Mouse (Mus musculus): Measurements from ENCODE around the gene Ipo5. TPM values are rescaled to one million over a fixed set of nuclear protein-coding genes. Genes with fewer than 3 reads are reported as not detected.

The Ipo5 gene
- 50.0 TPM for polyA plus RNA-seq (2014; fragmentation: Illumina TruSeq; extraction: RNeasy Lipid Tissue Mini Kit (QIAGEN cat#74804); ENCODE audit: low read depth, low replicate concordance)

DNA sequence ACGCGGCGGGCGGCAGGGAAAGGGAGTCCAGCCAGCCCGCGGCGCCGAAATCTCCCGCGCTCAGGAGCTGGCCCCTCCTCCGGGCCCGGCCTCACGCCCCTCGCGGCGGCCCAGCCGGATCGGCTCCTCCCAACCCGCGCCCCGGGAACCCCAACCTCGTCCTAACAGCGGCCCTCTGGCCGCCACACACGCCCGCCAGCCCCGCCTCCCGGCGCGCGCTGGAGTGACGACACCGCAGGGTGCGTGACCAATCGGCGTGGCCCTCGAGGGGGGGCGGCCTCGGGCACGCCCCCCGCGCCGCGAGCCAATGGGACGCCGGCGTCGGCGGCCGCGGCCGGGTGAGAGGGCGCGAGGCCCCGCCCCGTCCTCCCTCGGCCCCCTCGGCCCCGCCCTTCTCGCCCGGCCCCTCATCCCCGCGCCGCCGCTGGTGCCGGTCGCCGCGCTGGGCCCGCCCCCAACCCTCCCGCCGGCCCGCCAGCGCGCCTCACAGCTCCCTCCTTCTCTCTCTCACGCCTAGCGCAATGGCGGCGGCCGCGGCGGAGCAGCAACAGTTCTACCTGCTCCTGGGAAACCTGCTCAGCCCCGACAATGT lies at the start of gene Ipo5:
Gene Ipo5 (plus strand): TSS at position 492 of the 592 bp plus-strand sequence.

Other genes with a start within 250 kb of the Ipo5 start
- gene Farp1, start 124.0 kb downstream of the Ipo5 start, polyA plus RNA-seq (2014; fragmentation: Illumina TruSeq; extraction: RNeasy Lipid Tissue Mini Kit (QIAGEN cat#74804); ENCODE audit: low read depth, low replicate concordance) = 22.0 TPM

Measured in adipose tissue, adult 10 weeks (tissue).